Mouse (Mus musculus): ENCODE measurements around the gene Parp3. TPM values are rescaled to one million over a fixed set of nuclear protein-coding genes. Genes with fewer than 3 reads are reported as not detected.

Parp3 gene
- total and polyA plus RNA-seq, 3 experiments, result 0.85 to 3.2 TPM; not detected in 1

- no peak overlapping the region for H3K4me3 ChIP-seq (ENCODE audit: low read depth, low read length)
- DNase-seq (ENCODE audit: low spot score) (no peak), ATAC-seq (ENCODE audit: extremely low read depth, insufficient number of reproducible peaks, low FRiP score, poor library complexity, severe bottlenecking) (no peak)
- H3K27me3 ChIP-seq (ENCODE audit: insufficient read depth, low read length), result peaks cover 31% of the 10 kb centered on the region
- H3K36me3 ChIP-seq (replicated peaks), result no peaks in the 10 kb centered on the region
- H3K4me1 ChIP-seq (ENCODE audit: insufficient read depth, low read depth, low read length), result peaks cover 9% of the 10 kb centered on the region; the same call in 1 of the 2 replicates
- H3K9me3 ChIP-seq (replicated peaks), result peaks cover 12% of the 10 kb centered on the region
- TF ChIP-seq GATA2 (IDR thresholded peaks at IDR 0.05; ENCODE audit: borderline replicate concordance, low read depth, low read length) (no peak), POLR2AphosphoS5 (IDR thresholded peaks at IDR 0.05; ENCODE audit: insufficient replicate concordance, low read depth, low read length) (no peak), GATA1 (IDR thresholded peaks at IDR 0.05; ENCODE audit: borderline replicate concordance, low read length) (no peak), CTCF (IDR thresholded peaks at IDR 0.05; ENCODE audit: low read depth, low read length) (no peak), TAL1 (conservative IDR thresholded peaks at IDR 0.05; ENCODE audit: low read depth, low read length) (no peak)
Measured at GRCm38 (mm10) chr9:106467746-106468145, 9.0 kb downstream of the Parp3 start.

GRCm38 (mm10) chr9:106466721-106467120 lies 10.0 kb downstream of the Parp3 start:
- ATAC-seq (ENCODE audit: extremely low read depth, insufficient number of reproducible peaks, low FRiP score, poor library complexity, severe bottlenecking), result no peak
- TF ChIP-seq TAL1 (conservative IDR thresholded peaks at IDR 0.05; ENCODE audit: low read depth, low read length) (no peak), GATA2 (IDR thresholded peaks at IDR 0.05; ENCODE audit: borderline replicate concordance, low read depth, low read length) (no peak), GATA1 (IDR thresholded peaks at IDR 0.05; ENCODE audit: borderline replicate concordance, low read length) (no peak), POLR2AphosphoS5 (IDR thresholded peaks at IDR 0.05; ENCODE audit: insufficient replicate concordance, low read depth, low read length) (no peak), CTCF (IDR thresholded peaks at IDR 0.05; ENCODE audit: low read depth, low read length) (no peak)
- no peaks in the 10 kb centered on the region for H3K36me3 ChIP-seq (replicated peaks)
- H3K4me1 ChIP-seq (ENCODE audit: insufficient read depth, low read depth, low read length), result peaks cover 4% of the 10 kb centered on the region; the same call in 1 of the 2 replicates
- H3K9me3 ChIP-seq (replicated peaks), result peaks cover 12% of the 10 kb centered on the region
- no peak overlapping the region for H3K4me3 ChIP-seq (ENCODE audit: low read depth, low read length)
- no peak for DNase-seq (ENCODE audit: low spot score)
- peaks cover 30% of the 10 kb centered on the region for H3K27me3 ChIP-seq (ENCODE audit: insufficient read depth, low read length)

GRCm38 (mm10) chr9:106465571-106466200 lies 11.1 kb downstream of the Parp3 start, which contains the start of gene Gpr62:
Gene Gpr62 (minus strand): TSS chr9:106465938.
- DNase-seq (ENCODE audit: low spot score), result no peak
- Histone ChIP-seq H3K4me3 (ENCODE audit: low read depth, low read length) (no peak within 1 kb of the TSS; the same call in 1 of the 2 replicates), H3K4me1 (ENCODE audit: insufficient read depth, low read depth, low read length) (peaks cover 4% of the 10 kb centered on the region; the same call in 1 of the 2 replicates), H3K9me3 (replicated peaks) (peaks cover 12% of the 10 kb centered on the region), H3K36me3 (replicated peaks) (no peaks in the 10 kb centered on the region), H3K27me3 (ENCODE audit: insufficient read depth, low read length) (peaks cover 26% of the 10 kb centered on the region)
- no peak for TF ChIP-seq GATA2 (IDR thresholded peaks at IDR 0.05; ENCODE audit: borderline replicate concordance, low read depth, low read length)
- TF ChIP-seq POLR2AphosphoS5 (IDR thresholded peaks at IDR 0.05; ENCODE audit: insufficient replicate concordance, low read depth, low read length), result no peak
- no peak for TF ChIP-seq CTCF (IDR thresholded peaks at IDR 0.05; ENCODE audit: low read depth, low read length)
- no peak for TF ChIP-seq TAL1 (conservative IDR thresholded peaks at IDR 0.05; ENCODE audit: low read depth, low read length)
- TF ChIP-seq GATA1 (IDR thresholded peaks at IDR 0.05; ENCODE audit: borderline replicate concordance, low read length), result no peak
- ATAC-seq (ENCODE audit: extremely low read depth, insufficient number of reproducible peaks, low FRiP score, poor library complexity, severe bottlenecking), result no peak

GRCm38 (mm10) chr9:106464751-106465541 lies 11.8 kb downstream of the Parp3 start:
- H3K4me1 ChIP-seq (ENCODE audit: insufficient read depth, low read depth, low read length), result peaks cover 4% of the 10 kb centered on the region; the same call in 1 of the 2 replicates
- H3K27me3 ChIP-seq (ENCODE audit: insufficient read depth, low read length), result peaks cover 32% of the 10 kb centered on the region
- peaks cover 12% of the 10 kb centered on the region for H3K9me3 ChIP-seq (replicated peaks)
- TF ChIP-seq GATA2 (IDR thresholded peaks at IDR 0.05; ENCODE audit: borderline replicate concordance, low read depth, low read length) (no peak), POLR2AphosphoS5 (IDR thresholded peaks at IDR 0.05; ENCODE audit: insufficient replicate concordance, low read depth, low read length) (no peak), GATA1 (IDR thresholded peaks at IDR 0.05; ENCODE audit: borderline replicate concordance, low read length) (no peak), CTCF (IDR thresholded peaks at IDR 0.05; ENCODE audit: low read depth, low read length) (no peak), TAL1 (conservative IDR thresholded peaks at IDR 0.05; ENCODE audit: low read depth, low read length) (no peak)
- H3K36me3 ChIP-seq (replicated peaks), result no peaks in the 10 kb centered on the region
- no peak for ATAC-seq (ENCODE audit: extremely low read depth, insufficient number of reproducible peaks, low FRiP score, poor library complexity, severe bottlenecking)
- H3K4me3 ChIP-seq (ENCODE audit: low read depth, low read length), result no peak overlapping the region; the same call in 1 of the 2 replicates
- DNase-seq (ENCODE audit: low spot score), result no peak

GRCm38 (mm10) chr9:106463122-106464063 lies 13.4 kb downstream of the Parp3 start:
- H3K36me3 ChIP-seq (replicated peaks), result no peaks in the 10 kb centered on the region
- no peak overlapping the region for H3K4me3 ChIP-seq (ENCODE audit: low read depth, low read length)
- ATAC-seq (ENCODE audit: extremely low read depth, insufficient number of reproducible peaks, low FRiP score, poor library complexity, severe bottlenecking), result no peak
- H3K9me3 ChIP-seq (replicated peaks), result peaks cover 12% of the 10 kb centered on the region
- DNase-seq (ENCODE audit: low spot score), result no peak
- H3K27me3 ChIP-seq (ENCODE audit: insufficient read depth, low read length), result peaks cover 44% of the 10 kb centered on the region
- no peaks in the 10 kb centered on the region for H3K4me1 ChIP-seq (ENCODE audit: insufficient read depth, low read depth, low read length)
- TF ChIP-seq GATA1 (IDR thresholded peaks at IDR 0.05; ENCODE audit: borderline replicate concordance, low read length), result no peak
- no peak for TF ChIP-seq GATA2 (IDR thresholded peaks at IDR 0.05; ENCODE audit: borderline replicate concordance, low read depth, low read length)
- no peak for TF ChIP-seq POLR2AphosphoS5 (IDR thresholded peaks at IDR 0.05; ENCODE audit: insufficient replicate concordance, low read depth, low read length)
- no peak for TF ChIP-seq CTCF (IDR thresholded peaks at IDR 0.05; ENCODE audit: low read depth, low read length)
- TF ChIP-seq TAL1 (conservative IDR thresholded peaks at IDR 0.05; ENCODE audit: low read depth, low read length), result no peak

All from G1E (cell line).